10 mouse cellular contexts compared by ENCODE assay signal in the genomic region with DNA sequence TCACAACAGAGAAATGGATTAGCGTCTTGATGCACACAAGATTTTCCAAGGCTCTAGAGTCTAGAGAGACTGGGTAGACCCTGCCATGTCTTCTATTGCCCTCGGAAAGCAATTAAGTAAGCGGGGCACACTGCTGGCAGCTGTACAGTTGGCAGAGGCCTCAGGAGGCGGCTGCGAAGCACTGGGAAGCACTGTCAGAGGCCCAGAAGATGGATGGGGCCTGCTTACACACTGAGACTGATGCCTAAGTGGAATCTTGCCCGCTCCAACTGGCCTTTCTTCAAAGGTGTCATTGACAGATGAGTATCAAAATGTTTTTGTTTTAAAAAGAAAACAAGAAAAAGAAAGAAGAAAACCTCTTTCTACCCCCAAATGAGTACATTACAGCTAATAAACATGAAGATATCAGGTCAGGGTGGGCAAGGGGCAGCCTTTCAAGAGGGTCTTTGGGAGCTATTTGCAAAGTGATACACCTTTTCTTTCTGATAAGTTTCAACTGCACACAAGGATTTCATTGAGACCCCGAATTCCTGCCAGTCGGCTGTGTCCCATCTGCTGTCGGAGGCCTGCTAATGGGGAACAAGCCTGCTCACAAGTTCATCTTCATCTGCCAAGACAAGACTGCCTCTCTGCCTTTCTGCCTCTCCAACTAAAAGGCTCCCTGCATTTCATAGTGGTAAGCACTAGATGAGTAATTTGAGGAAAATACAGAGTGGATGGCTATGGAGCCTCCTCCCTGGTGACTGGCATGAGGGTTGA. TPM values are rescaled to one million over a fixed set of nuclear protein-coding genes. Genes with fewer than 3 reads are reported as not detected.
DNase-seq lines count a peak whose midpoint lies in the region; ATAC-seq and TF ChIP-seq lines count a peak whose summit lies in the region.
"Had no signal": no experiment of that assay in that cellular context is flagged by ENCODE, and none has a peak within 500 bp of the region (broad histone marks: within the 10 kb centered on the region; RNA-seq: fewer than 3 reads in every experiment).

No protein-coding gene starts in this region.

- no peak overlapping the region for H3K9ac ChIP-seq in liver, postnatal 0 days (replicated peaks)
- H3K9ac ChIP-seq: kidney, embryonic 15.5 days had no signal

- 58% methylated on average over 9 of the region's 9 CpGs for WGBS in hindbrain, embryonic 10.5 days
- WGBS in liver, postnatal 0 days (ENCODE audit: insufficient replicate concordance): 72% methylated on average over 9 of the region's 9 CpGs

- no peak for TF ChIP-seq CTCF in liver, postnatal 0 days (IDR thresholded peaks at IDR 0.05; ENCODE audit: low read depth)

- peak; percentile 50 for DNase-seq in embryo, embryonic 10 days (ENCODE audit: low spot score)
- DNase-seq in embryo, embryonic 9.5 days (ENCODE audit: extremely low spot score): no peak
- DNase-seq in layer of hippocampus, adult 11-12 months (ENCODE audit: low spot score): peak; percentile 26
- DNase-seq in layer of hippocampus, adult 8-10 months (ENCODE audit: low spot score in 2 of 2): no peak
- peak; percentile 9 for DNase-seq in MN1 (ENCODE audit: low spot score)
- DNase-seq in hindbrain, embryonic 10.5 days (ENCODE audit: low spot score): peak; percentile 27
- DNase-seq in liver, postnatal 0 days: no peak
- DNase-seq in c-Kit-positive CD71-positive TER-119-positive erythroid progenitor cells, embryonic 14.5 days (ENCODE audit: low spot score): no peak

- H3K4me3 ChIP-seq in hindbrain, embryonic 10.5 days: no peak overlapping the region
- H3K4me3 ChIP-seq in liver, postnatal 0 days (ENCODE audit: low read depth, low read length): no peak overlapping the region
- H3K4me3 ChIP-seq: embryonic facial prominence, embryonic 10.5 days; kidney, embryonic 15.5 days had no signal

- no peaks in the 10 kb centered on the region for H3K9me3 ChIP-seq in hindbrain, embryonic 10.5 days
- no peaks in the 10 kb centered on the region for H3K9me3 ChIP-seq in liver, postnatal 0 days (ENCODE audit: low read length)
- H3K9me3 ChIP-seq: embryonic facial prominence, embryonic 10.5 days; kidney, embryonic 15.5 days had no signal

- no peak overlapping the region for H3K4me2 ChIP-seq in liver, postnatal 0 days (ENCODE audit: low read depth, low read length)
- H3K4me2 ChIP-seq: kidney, embryonic 15.5 days had no signal

- peaks cover 25% of the 10 kb centered on the region for H3K4me1 ChIP-seq in hindbrain, embryonic 10.5 days (replicated peaks)
- H3K4me1 ChIP-seq in liver, postnatal 0 days (ENCODE audit: insufficient read depth): no peaks in the 10 kb centered on the region

- no peaks in the 10 kb centered on the region; the same call in 1 of the 2 replicates for H3K27me3 ChIP-seq in hindbrain, embryonic 10.5 days (ENCODE audit: insufficient read depth, poor library complexity, severe bottlenecking)
- no peaks in the 10 kb centered on the region for H3K27me3 ChIP-seq in liver, postnatal 0 days (ENCODE audit: insufficient read depth, low read length)

- no peak for ATAC-seq in liver, postnatal 0 days

- no peak for TF ChIP-seq EP300 in liver, postnatal 0 days (IDR thresholded peaks at IDR 0.05; ENCODE audit: low read depth)

- peak overlapping the region; percentile 56; the same call in 1 of the 2 replicates for H3K27ac ChIP-seq in hindbrain, embryonic 10.5 days
- no peak overlapping the region for H3K27ac ChIP-seq in liver, postnatal 0 days (ENCODE audit: low read depth)
- H3K27ac ChIP-seq: embryonic facial prominence, embryonic 10.5 days; kidney, embryonic 15.5 days had no signal

- no peaks in the 10 kb centered on the region for H3K36me3 ChIP-seq in hindbrain, embryonic 10.5 days
- H3K36me3 ChIP-seq in liver, postnatal 0 days (replicated peaks; ENCODE audit: insufficient read depth, low read length): no peaks in the 10 kb centered on the region
- H3K36me3 ChIP-seq: embryonic facial prominence, embryonic 10.5 days; kidney, embryonic 15.5 days had no signal

RNA-seq across cellular contexts. Expression of gene Lrtm1, which starts 22.8 kb away (rescaled TPM):
- total RNA-seq in layer of hippocampus, adult 8-10 months (2022): not detected
- 0.86 and 1.7 TPM in 2 replicates for polyA plus RNA-seq in hindbrain, embryonic 10.5 days (2016; fragmentation: Nextera tagmentation; extraction: Ambion mirVana)
- polyA plus RNA-seq in liver, postnatal 0 days (2015; fragmentation: Nextera tagmentation; extraction: Ambion mirVana): 1.6 and 1.7 TPM in 2 replicates

Comparison
In these comparisons a context has a peak if more than half of its experiments do, and no peak if none do; other contexts are left out.
1. DNase-seq: peak in embryo, embryonic 10 days (single experiment), layer of hippocampus, adult 11-12 months (single experiment), MN1 (single experiment) and hindbrain, embryonic 10.5 days (single experiment); none in embryo, embryonic 9.5 days (single experiment), layer of hippocampus, adult 8-10 months (0 of 2), liver, postnatal 0 days (single experiment) and c-Kit-positive CD71-positive TER-119-positive erythroid progenitor cells, embryonic 14.5 days (single experiment).